Mouse (Mus musculus) effector memory CD4-positive, alpha-beta T cell, adult 5 months (primary cell): Measurements from ENCODE around the gene Gkap1. TPM values are rescaled to one million over a fixed set of nuclear protein-coding genes. Genes with fewer than 3 reads are reported as not detected.

Experiments used
- polyA plus RNA-seq: library from polyadenylated mRNA; unstranded; fragments of 100-300 nt; shearing (Covaris generic); gene quantifications from one replicate; pipeline ENCODE4 v1.2.1, GENCODE M21; 2017

The Gkap1 gene
- polyA plus RNA-seq, result 0.76 TPM

DNA sequence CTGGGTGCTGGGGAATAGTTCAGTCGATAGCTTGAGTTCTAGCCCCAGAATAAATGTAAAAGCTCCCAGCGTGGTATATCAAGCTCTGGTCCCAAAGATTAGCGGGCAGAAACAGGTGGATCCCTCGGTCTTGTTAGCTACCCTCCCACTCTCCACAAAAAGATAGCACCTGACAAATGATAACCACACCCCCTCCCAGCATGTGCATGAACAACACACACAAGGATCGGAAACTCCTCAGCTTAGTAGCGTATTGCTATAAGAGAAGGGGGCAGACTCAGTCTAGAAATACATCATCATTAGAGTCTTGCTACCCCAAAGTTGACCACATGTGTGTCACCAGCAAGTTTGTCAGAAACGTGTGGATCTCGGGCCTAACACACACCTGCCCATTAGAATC lies at the start of gene Gkap1:
TSS of gene Gkap1 (minus strand) at position 101 of the 400 bp plus-strand sequence.

DNA sequence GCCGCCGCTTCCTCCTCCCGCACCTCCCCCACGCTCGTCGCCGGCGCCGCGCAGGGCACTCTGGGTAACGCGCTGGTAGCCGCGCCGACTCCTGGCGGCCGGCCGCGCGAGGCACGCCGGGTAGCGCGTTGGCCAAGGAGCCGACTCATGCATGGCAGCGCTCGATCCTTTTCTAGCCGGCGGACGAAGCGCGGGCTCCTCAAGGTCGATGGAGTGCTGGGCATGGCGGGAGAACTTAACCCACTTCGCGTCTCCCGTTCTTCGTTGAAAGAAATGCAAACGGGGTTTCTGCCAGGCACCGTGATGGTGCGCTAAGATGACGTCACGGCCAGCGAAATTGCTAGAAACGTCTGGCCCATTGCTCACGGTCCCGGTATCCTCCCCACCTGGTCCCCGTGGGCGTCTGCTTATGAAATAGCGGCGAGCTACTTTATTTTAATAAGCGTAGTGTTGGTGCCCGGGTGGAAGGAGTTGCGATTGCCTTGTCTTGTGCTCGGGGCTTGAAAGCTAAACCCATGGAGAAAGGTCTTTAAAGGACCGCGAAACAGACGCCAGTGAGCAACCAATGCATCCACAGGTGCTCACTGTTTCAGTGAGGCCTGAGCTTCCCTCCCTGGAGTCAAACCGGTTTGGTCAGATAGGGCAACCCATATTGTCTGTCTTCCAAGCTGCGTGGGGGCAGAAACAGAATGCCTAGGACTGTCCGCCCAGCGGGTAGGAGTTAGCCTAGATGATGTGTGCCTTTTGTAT lies 59.7 kb downstream of the Gkap1 start, which contains the start of gene Ubqln1:
TSS of gene Ubqln1 (minus strand) at position 62 of the 750 bp plus-strand sequence.

Other genes starting within 250 kb of the Gkap1 start
- 2.1 TPM for gene Klhl3, start 162.1 kb downstream of the Gkap1 start, polyA plus RNA-seq
- 77.4 TPM for gene Hnrnpa0, start 147.1 kb downstream of the Gkap1 start, polyA plus RNA-seq
- gene Idnk, start 118.0 kb downstream of the Gkap1 start, polyA plus RNA-seq, result 115 TPM
- gene Ubqln1, start 60.0 kb downstream of the Gkap1 start, polyA plus RNA-seq, result 145 TPM
- not detected for gene Kif27, start 83.4 kb upstream of the Gkap1 start, polyA plus RNA-seq
- 11.6 TPM for gene 2210016F16Rik, start 109.5 kb upstream of the Gkap1 start, polyA plus RNA-seq
- 29.3 TPM for gene Rmi1, start 126.5 kb upstream of the Gkap1 start, polyA plus RNA-seq
- 1,538 TPM for gene Hnrnpk, start 127.6 kb upstream of the Gkap1 start, polyA plus RNA-seq